Mouse (Mus musculus): ENCODE results near the gene C9.

C9 gene

GRCm38 (mm10) chr15:6445135-6445534 lies at the start of gene C9:
Gene C9, plus strand, starts transcription at chr15:6445327.
- no peak for DNase-seq

- no peak for DNase-seq
Observed at GRCm38 (mm10) chr15:6398211-6398610, 46.9 kb upstream of the C9 start.

GRCm38 (mm10) chr15:6398881-6399280 lies 46.2 kb upstream of the C9 start:
- no peak for DNase-seq

GRCm38 (mm10) chr15:6400115-6400514 lies 45.0 kb upstream of the C9 start:
- no peak for DNase-seq

GRCm38 (mm10) chr15:6402433-6402832 lies 42.7 kb upstream of the C9 start:
- DNase-seq, result no peak

- no peak for DNase-seq
Observed at GRCm38 (mm10) chr15:6404172-6404571, 41.0 kb upstream of the C9 start.

GRCm38 (mm10) chr15:6406771-6407170 lies 38.4 kb upstream of the C9 start:
- no peak for DNase-seq

- no peak for DNase-seq
Observed at GRCm38 (mm10) chr15:6409031-6409430, 36.1 kb upstream of the C9 start.

GRCm38 (mm10) chr15:6410161-6410560 lies 35.0 kb upstream of the C9 start:
- DNase-seq, result no peak

- DNase-seq, result no peak
Observed at GRCm38 (mm10) chr15:6411334-6411733, 33.8 kb upstream of the C9 start.

GRCm38 (mm10) chr15:6415317-6415716 lies 29.8 kb upstream of the C9 start:
- no peak for DNase-seq

- DNase-seq, result no peak
Observed at GRCm38 (mm10) chr15:6431777-6432176, 13.3 kb upstream of the C9 start.

- DNase-seq, result no peak
Observed at GRCm38 (mm10) chr15:6432411-6432810, 12.7 kb upstream of the C9 start.

GRCm38 (mm10) chr15:6435281-6435680 lies 9.8 kb upstream of the C9 start:
- no peak for DNase-seq

GRCm38 (mm10) chr15:6435773-6436172 lies 9.4 kb upstream of the C9 start:
- no peak for DNase-seq

- no peak for DNase-seq
Observed at GRCm38 (mm10) chr15:6438685-6439084, 6.4 kb upstream of the C9 start.

GRCm38 (mm10) chr15:6444452-6444851 lies 675 bp upstream of the C9 start:
- no peak for DNase-seq

GRCm38 (mm10) chr15:6446181-6446580 lies 1.1 kb downstream of the C9 start:
- no peak for DNase-seq

GRCm38 (mm10) chr15:6448892-6449291 lies 3.8 kb downstream of the C9 start:
- no peak for DNase-seq

GRCm38 (mm10) chr15:6454461-6454860 lies 9.3 kb downstream of the C9 start:
- DNase-seq, result no peak

GRCm38 (mm10) chr15:6461381-6461780 lies 16.3 kb downstream of the C9 start:
- DNase-seq, result no peak

- DNase-seq, result no peak
Observed at GRCm38 (mm10) chr15:6463361-6463923, 18.3 kb downstream of the C9 start.

GRCm38 (mm10) chr15:6466995-6467394 lies 21.9 kb downstream of the C9 start:
- DNase-seq, result no peak

GRCm38 (mm10) chr15:6468845-6469244 lies 23.7 kb downstream of the C9 start:
- no peak for DNase-seq

GRCm38 (mm10) chr15:6469384-6469783 lies 24.3 kb downstream of the C9 start:
- DNase-seq, result no peak

GRCm38 (mm10) chr15:6483561-6483960 lies 38.4 kb downstream of the C9 start:
- no peak for DNase-seq
